Mouse (Mus musculus): ENCODE results near the gene Ppp4r1. TPM values are rescaled to one million over a fixed set of nuclear protein-coding genes. Genes with fewer than 3 reads are reported as not detected.

Gene Ppp4r1
- polyA plus RNA-seq, 1 experiment from 2014 or later: 17.9 TPM

DNA sequence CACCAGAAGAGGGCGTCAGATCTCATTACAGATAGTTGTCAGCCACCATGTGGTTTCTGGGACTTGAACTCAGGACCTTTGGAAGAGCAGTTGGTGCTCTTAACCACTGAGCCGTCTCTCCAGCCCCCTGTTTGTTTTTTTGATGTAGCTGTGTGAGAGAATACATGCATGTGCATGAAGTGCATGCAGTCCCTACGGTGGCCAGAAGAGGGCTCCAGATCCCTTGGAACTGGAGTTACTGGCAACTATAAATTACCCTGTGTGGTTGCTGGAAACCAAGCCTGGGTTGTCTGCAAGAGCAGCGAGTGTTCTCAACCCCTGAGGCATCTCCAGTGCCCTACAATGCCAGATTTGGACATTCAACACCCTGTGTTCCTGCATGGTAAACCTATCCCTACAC is 87.8 kb downstream of the Ppp4r1 start:
- H3K4me3 ChIP-seq: no peak overlapping the region
- no peak overlapping the region for H3K27ac ChIP-seq
- ATAC-seq: 0 out of 2 replicates have a peak, but pooled peaks have one; percentile 8
- H3K27me3 ChIP-seq (replicated peaks): no peaks in the 10 kb centered on the region
- peaks cover 37% of the 10 kb centered on the region for H3K4me1 ChIP-seq
- 27% methylated on average over 4 of the region's 4 CpGs for WGBS (ENCODE audit: insufficient replicate concordance)
- H3K9ac ChIP-seq: no peak overlapping the region
- no peaks in the 10 kb centered on the region for H3K9me3 ChIP-seq (replicated peaks)
- no peak overlapping the region for H3K4me2 ChIP-seq
- peaks cover 17% of the 10 kb centered on the region; the same call in 1 of the 2 replicates for H3K36me3 ChIP-seq

GRCm38 (mm10) chr17:65871641-65872041 is 89.3 kb downstream of the Ppp4r1 start:
- ATAC-seq: no peak
- H3K9me3 ChIP-seq (replicated peaks): no peaks in the 10 kb centered on the region
- H3K36me3 ChIP-seq: peaks cover 17% of the 10 kb centered on the region; the same call in 1 of the 2 replicates
- no peaks in the 10 kb centered on the region for H3K27me3 ChIP-seq (replicated peaks)
- H3K4me3 ChIP-seq: no peak overlapping the region
- WGBS (ENCODE audit: insufficient replicate concordance): 63% methylated on average over 5 of the region's 5 CpGs
- H3K4me2 ChIP-seq: no peak overlapping the region
- H3K9ac ChIP-seq: no peak overlapping the region
- peaks cover 37% of the 10 kb centered on the region for H3K4me1 ChIP-seq
- peak overlapping the region; percentile 10; the same call in 1 of the 2 replicates for H3K27ac ChIP-seq

DNA sequence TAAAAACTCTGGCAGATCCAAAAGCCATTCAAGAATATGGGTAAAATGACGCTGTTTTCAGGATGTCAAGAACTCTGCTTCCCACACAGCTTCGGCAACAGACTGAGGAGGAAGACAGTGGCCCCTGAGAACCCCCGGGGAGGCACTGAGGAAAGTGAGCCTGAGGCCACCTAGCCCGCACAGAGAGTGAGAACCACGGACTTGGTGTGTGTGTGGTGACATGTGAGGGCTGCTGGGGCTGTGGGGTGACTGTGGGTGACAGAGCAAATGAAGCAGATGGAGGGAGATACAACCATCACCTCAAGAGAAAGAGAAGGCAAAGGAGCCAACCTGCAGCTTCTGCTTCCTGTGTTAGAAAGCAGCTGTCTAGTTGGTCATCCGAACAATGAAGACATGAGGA is 89.7 kb downstream of the Ppp4r1 start:
- Histone ChIP-seq H3K4me1 (peaks cover 41% of the 10 kb centered on the region), H3K9me3 (replicated peaks) (no peaks in the 10 kb centered on the region), H3K27me3 (replicated peaks) (no peaks in the 10 kb centered on the region), H3K4me3 (no peak overlapping the region), H3K9ac (no peak overlapping the region), H3K36me3 (peaks cover 13% of the 10 kb centered on the region; the same call in 1 of the 2 replicates), H3K4me2 (no peak overlapping the region), H3K27ac (peak overlapping the region; percentile 10; the same call in 1 of the 2 replicates)
- ATAC-seq: no peak
- 41% methylated on average over 6 of the region's 6 CpGs for WGBS (ENCODE audit: insufficient replicate concordance)

GRCm38 (mm10) chr17:65872652-65873051 is 90.3 kb downstream of the Ppp4r1 start:
- no peaks in the 10 kb centered on the region for H3K27me3 ChIP-seq (replicated peaks)

DNA sequence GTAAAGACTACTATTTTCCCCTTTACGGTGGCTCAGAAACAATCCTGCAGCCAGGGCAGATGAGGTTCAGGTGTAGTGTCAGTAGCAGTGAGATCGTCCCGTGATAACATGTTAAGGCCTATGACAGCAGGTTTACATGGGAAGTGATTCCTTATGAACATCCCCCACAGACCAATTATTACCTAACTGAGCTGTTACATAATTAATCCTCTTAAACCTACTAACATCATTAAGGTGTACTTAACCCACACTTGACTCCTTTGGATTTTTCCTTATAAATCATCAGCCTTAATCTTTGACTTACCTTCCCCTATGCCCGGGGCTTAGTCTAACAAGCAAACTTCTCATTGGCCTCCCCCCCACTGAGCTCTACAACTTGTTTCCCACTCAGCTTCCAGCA is 90.8 kb downstream of the Ppp4r1 start:
- no peak overlapping the region for H3K4me2 ChIP-seq
- no peak overlapping the region for H3K27ac ChIP-seq
- no peaks in the 10 kb centered on the region for H3K9me3 ChIP-seq (replicated peaks)
- H3K4me3 ChIP-seq: no peak overlapping the region
- 0 out of 2 replicates have a peak, but pooled peaks cover 6% of the 10 kb centered on the region for H3K36me3 ChIP-seq
- no peak for ATAC-seq
- 80% methylated on average over 4 of the region's 4 CpGs for WGBS (ENCODE audit: insufficient replicate concordance)
- peaks cover 45% of the 10 kb centered on the region for H3K4me1 ChIP-seq
- H3K27me3 ChIP-seq (replicated peaks): no peaks in the 10 kb centered on the region
- H3K9ac ChIP-seq: no peak overlapping the region

More at GRCm38 (mm10) chr17:65872652-65873051, 90.3 kb downstream of the Ppp4r1 start:
- peaks cover 45% of the 10 kb centered on the region for H3K4me1 ChIP-seq
- WGBS (ENCODE audit: insufficient replicate concordance): 56% methylated on average over 6 of the region's 6 CpGs
- H3K9ac ChIP-seq: no peak overlapping the region
- H3K9me3 ChIP-seq (replicated peaks): no peaks in the 10 kb centered on the region
- peak; percentile 62; the same call in 1 of the 2 replicates for ATAC-seq
- no peak overlapping the region for H3K4me2 ChIP-seq
- no peak overlapping the region for H3K27ac ChIP-seq
- H3K4me3 ChIP-seq: no peak overlapping the region
- H3K36me3 ChIP-seq: peaks cover 7% of the 10 kb centered on the region; the same call in 1 of the 2 replicates

GRCm38 (mm10) chr17:65873834-65874233 is 91.5 kb downstream of the Ppp4r1 start:
- Histone ChIP-seq H3K9me3 (replicated peaks) (no peaks in the 10 kb centered on the region), H3K27me3 (replicated peaks) (no peaks in the 10 kb centered on the region), H3K4me1 (peaks cover 45% of the 10 kb centered on the region), H3K4me2 (no peak overlapping the region), H3K9ac (no peak overlapping the region), H3K27ac (no peak overlapping the region), H3K36me3 (peaks cover 6% of the 10 kb centered on the region; the same call in 1 of the 2 replicates), H3K4me3 (no peak overlapping the region)
- 85% methylated on average over 11 of the region's 11 CpGs for WGBS (ENCODE audit: insufficient replicate concordance)
- no peak for ATAC-seq

GRCm38 (mm10) chr17:65877026-65877425 is 94.7 kb downstream of the Ppp4r1 start:
- no peak overlapping the region for H3K27ac ChIP-seq
- H3K27me3 ChIP-seq (replicated peaks): no peaks in the 10 kb centered on the region
- no peak for ATAC-seq
- no peak overlapping the region for H3K4me3 ChIP-seq
- no peak overlapping the region for H3K9ac ChIP-seq
- H3K9me3 ChIP-seq (replicated peaks): no peaks in the 10 kb centered on the region
- 72% methylated on average over 6 of the region's 6 CpGs for WGBS (ENCODE audit: insufficient replicate concordance)
- peaks cover 30% of the 10 kb centered on the region for H3K4me1 ChIP-seq
- H3K4me2 ChIP-seq: no peak overlapping the region
- peaks cover 6% of the 10 kb centered on the region; the same call in 1 of the 2 replicates for H3K36me3 ChIP-seq

DNA sequence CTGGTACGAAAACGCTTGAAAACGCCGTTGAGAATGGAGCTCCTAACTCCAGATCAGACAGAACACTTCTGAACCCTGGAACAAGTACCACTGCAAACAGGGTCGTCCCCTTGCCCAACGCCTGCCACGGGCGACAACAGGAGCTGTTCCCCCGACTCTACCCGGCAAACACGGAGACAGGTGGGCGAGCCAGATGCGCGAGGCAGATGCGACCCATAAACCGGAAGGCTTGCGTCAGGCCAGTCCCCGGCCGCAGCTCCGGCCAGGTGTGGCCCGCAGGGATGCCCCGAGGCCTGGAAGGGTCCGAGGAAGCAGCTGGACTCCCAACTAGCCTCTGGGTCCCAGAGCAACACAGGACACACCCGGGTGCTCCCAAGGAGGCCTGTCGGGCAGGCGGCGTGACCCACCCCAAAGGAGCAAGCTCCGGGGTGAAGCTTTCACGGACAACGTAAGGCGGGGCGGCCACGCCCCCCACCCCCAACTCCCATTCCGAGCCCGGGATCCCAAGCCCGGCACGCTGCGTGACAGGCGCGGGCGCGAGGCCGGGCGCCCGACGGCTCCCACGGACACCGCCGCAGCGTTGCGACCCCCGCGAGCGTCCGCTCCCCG is 101.8 kb downstream of the Ppp4r1 start:
- peak overlapping the region; percentile 97 for H3K9ac ChIP-seq
- H3K4me1 ChIP-seq: peaks cover 37% of the 10 kb centered on the region

GRCm38 (mm10) chr17:65884691-65885397 is 102.5 kb downstream of the Ppp4r1 start:
- H3K36me3 ChIP-seq: no peaks in the 10 kb centered on the region
- peak overlapping the region; percentile 96 for H3K27ac ChIP-seq
- no peaks in the 10 kb centered on the region for H3K27me3 ChIP-seq (replicated peaks)
- peak; percentile 98 for ATAC-seq
- H3K4me1 ChIP-seq: peaks cover 34% of the 10 kb centered on the region
- no peaks in the 10 kb centered on the region for H3K9me3 ChIP-seq (replicated peaks)
- peak overlapping the region; percentile 82 for H3K4me2 ChIP-seq
- peak overlapping the region; percentile 94 for H3K4me3 ChIP-seq
- under 1% methylated on average over 66 of the region's 67 CpGs for WGBS (ENCODE audit: insufficient replicate concordance)
- H3K9ac ChIP-seq: peak overlapping the region; percentile 97

More for the DNA sequence above, 101.8 kb downstream of the Ppp4r1 start:
- Histone ChIP-seq H3K4me3 (peak overlapping the region; percentile 94), H3K27ac (peak overlapping the region; percentile 96), H3K4me2 (peak overlapping the region; percentile 82), H3K36me3 (no peaks in the 10 kb centered on the region), H3K9me3 (replicated peaks) (no peaks in the 10 kb centered on the region), H3K27me3 (replicated peaks) (no peaks in the 10 kb centered on the region)
- ATAC-seq: peak; percentile 18
- WGBS (ENCODE audit: insufficient replicate concordance): 2% methylated on average over 50 of the region's 56 CpGs

DNA sequence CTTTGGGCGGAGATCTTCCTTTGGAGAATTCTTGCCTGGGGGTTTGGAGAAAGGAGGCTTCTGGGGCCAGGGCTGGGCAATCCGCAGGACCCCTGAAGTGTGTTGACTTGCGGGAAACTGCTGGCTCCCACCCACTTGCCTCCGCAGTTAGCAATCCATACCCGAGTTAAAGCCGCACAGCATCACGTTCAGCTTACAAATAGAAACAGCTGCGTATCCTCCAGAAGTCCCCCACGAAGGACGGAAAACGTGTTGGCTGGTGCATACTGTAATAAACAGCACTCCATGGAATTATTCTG is 103.0 kb downstream of the Ppp4r1 start:
- H3K4me2 ChIP-seq: peak overlapping the region; percentile 82
- peak overlapping the region; percentile 94 for H3K4me3 ChIP-seq
- H3K9ac ChIP-seq: peak overlapping the region; percentile 97
- H3K9me3 ChIP-seq (replicated peaks): no peaks in the 10 kb centered on the region
- peak overlapping the region; percentile 96 for H3K27ac ChIP-seq
- ATAC-seq: no peak
- 1% methylated on average over 11 of the region's 11 CpGs for WGBS (ENCODE audit: insufficient replicate concordance)
- H3K36me3 ChIP-seq: no peaks in the 10 kb centered on the region
- no peaks in the 10 kb centered on the region for H3K27me3 ChIP-seq (replicated peaks)
- peaks cover 34% of the 10 kb centered on the region for H3K4me1 ChIP-seq

DNA sequence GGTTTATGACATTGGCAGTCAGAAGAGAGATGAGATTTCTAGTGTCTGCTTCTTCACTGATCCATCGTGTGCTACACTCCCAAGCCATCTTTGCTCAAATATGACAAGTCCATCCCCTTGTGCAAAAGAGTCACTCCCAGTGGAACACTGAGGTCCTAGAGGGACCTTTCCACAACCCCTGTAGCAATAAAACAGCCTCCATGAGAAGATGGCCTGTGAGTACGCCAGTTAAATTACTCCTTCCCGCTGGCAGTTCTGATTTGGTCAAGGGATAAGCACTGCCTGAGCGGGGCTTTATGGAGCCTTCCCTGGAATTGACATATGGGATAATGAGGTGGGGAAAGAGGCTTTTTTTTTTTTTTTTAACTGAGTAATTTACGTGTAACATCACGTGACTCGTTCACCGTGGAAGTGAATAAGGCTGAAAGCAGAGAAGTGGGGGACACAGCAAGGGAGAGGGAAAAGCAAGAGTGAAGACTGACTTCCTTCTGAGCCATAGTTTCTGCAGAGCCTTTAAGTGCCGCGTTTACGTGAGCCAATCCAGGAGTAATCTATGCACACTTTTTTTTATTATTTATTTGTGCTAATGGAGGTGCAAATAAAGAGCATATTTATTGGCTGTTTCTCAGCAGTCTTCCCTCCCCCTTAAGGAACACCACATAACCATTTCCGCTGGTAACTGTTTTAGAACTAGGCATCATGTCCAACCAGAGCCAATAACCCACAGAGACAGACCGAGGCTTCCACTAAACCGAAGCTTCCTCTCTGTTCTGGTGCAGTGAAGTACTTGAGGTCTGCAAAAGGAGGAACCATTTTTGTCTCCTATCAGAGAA is 103.5 kb downstream of the Ppp4r1 start, which contains the start of gene Ralbp1:
TSS of gene Ralbp1 (minus strand) at position 102 of the 833 bp plus-strand sequence.
- H3K9me3 ChIP-seq (replicated peaks): no peaks in the 10 kb centered on the region
- H3K4me3 ChIP-seq: peak within 1 kb of the TSS; percentile 94
- H3K4me1 ChIP-seq: peaks cover 34% of the 10 kb centered on the region
- 6% methylated on average over 14 of the region's 14 CpGs for WGBS (ENCODE audit: insufficient replicate concordance)
- peak within 1 kb of the TSS; percentile 97 for H3K9ac ChIP-seq
- no peaks in the 10 kb centered on the region for H3K27me3 ChIP-seq (replicated peaks)
- H3K4me2 ChIP-seq: peak within 1 kb of the TSS; percentile 82
- H3K36me3 ChIP-seq: no peaks in the 10 kb centered on the region
- peak within 1 kb of the TSS; percentile 96 for H3K27ac ChIP-seq
- ATAC-seq: no peak

All from liver, embryonic 12.5 days (tissue).